In genomic region chr9:69243626-69244025, GRCm38 (mm10) we compare ENCODE assay signal across 17 mouse cellular contexts.
A peak's percentile ranks its signal among the peaks of the same experiment; 100 is the strongest.
DNase-seq lines count a peak whose midpoint lies in the region; ATAC-seq and TF ChIP-seq lines count a peak whose summit lies in the region.
"Had no signal": no experiment of that assay in that cellular context is flagged by ENCODE, and none has a peak within 500 bp of the region (broad histone marks: within the 10 kb centered on the region; RNA-seq: fewer than 3 reads in every experiment).

No protein-coding gene starts in this region.

- H3K4me2 ChIP-seq in hindbrain, embryonic 12.5 days (replicated peaks) = no peak overlapping the region
- H3K4me2 ChIP-seq in limb, embryonic 11.5 days (ENCODE audit: low read depth, severe bottlenecking) = no peak overlapping the region
- H3K4me2 ChIP-seq: embryonic facial prominence, embryonic 12.5 days had no signal

- no peak for TF ChIP-seq CTCF in layer of hippocampus, adult 2 months (conservative IDR thresholded peaks at IDR 0.05)

- H3K9ac ChIP-seq in hindbrain, embryonic 12.5 days = no peak overlapping the region
- H3K9ac ChIP-seq in limb, embryonic 11.5 days (ENCODE audit: low read length) = no peak overlapping the region
- H3K9ac ChIP-seq: embryonic facial prominence, embryonic 12.5 days had no signal

- no peak for ATAC-seq in hindbrain, embryonic 12.5 days (ENCODE audit: low FRiP score)
- no peak for ATAC-seq in limb, embryonic 11.5 days (ENCODE audit: insufficient number of reproducible peaks, low FRiP score, low TSS enrichment, low read depth)
- no peak for ATAC-seq in megakaryocyte, adult 5-6 weeks (ENCODE audit: poor library complexity, severe bottlenecking)

- no peak overlapping the region for H3K4me3 ChIP-seq in hindbrain, embryonic 10.5 days
- no peak overlapping the region for H3K4me3 ChIP-seq in hindbrain, embryonic 12.5 days
- no peak overlapping the region for H3K4me3 ChIP-seq in layer of hippocampus, adult 2 months
- no peak overlapping the region for H3K4me3 ChIP-seq in limb, embryonic 11.5 days (ENCODE audit: low read depth, low read length)
- H3K4me3 ChIP-seq: embryonic facial prominence, embryonic 12.5 days had no signal

- peak; percentile 23 for DNase-seq in hindbrain, embryonic 10.5 days (ENCODE audit: low spot score)
- DNase-seq in layer of hippocampus, adult 2 months (ENCODE audit: low spot score in 2 of 2) = no peak
- DNase-seq in layer of hippocampus, adult 9-10 months (ENCODE audit: low spot score) = no peak
- DNase-seq in embryo, embryonic 11 days = peak; percentile 62
- peak; percentile 77 for DNase-seq in limb, embryonic 11.5 days (ENCODE audit: low spot score)
- DNase-seq: adrenal gland, postnatal 25 days; cerebellum, adult 9-10 months; gastrocnemius, postnatal 10 days; kidney, adult 2 months; liver; lung, adult 2 months; right cerebral cortex, postnatal 4 days; thymus, postnatal 36 days had no signal

- no peaks in the 10 kb centered on the region for H3K36me3 ChIP-seq in hindbrain, embryonic 10.5 days
- no peaks in the 10 kb centered on the region for H3K36me3 ChIP-seq in hindbrain, embryonic 12.5 days
- H3K36me3 ChIP-seq in limb, embryonic 11.5 days (ENCODE audit: control insufficient read depth, insufficient read depth, low read length) = no peaks in the 10 kb centered on the region
- H3K36me3 ChIP-seq: embryonic facial prominence, embryonic 12.5 days had no signal

- H3K27ac ChIP-seq in hindbrain, embryonic 10.5 days = no peak overlapping the region
- H3K27ac ChIP-seq in hindbrain, embryonic 12.5 days = no peak overlapping the region
- H3K27ac ChIP-seq in layer of hippocampus, adult 2 months = peak overlapping the region; percentile 5; the same call in 1 of the 2 replicates
- no peak overlapping the region for H3K27ac ChIP-seq in limb, embryonic 11.5 days (replicated peaks; ENCODE audit: low read depth, low read length)
- H3K27ac ChIP-seq: embryonic facial prominence, embryonic 12.5 days; macrophage had no signal

- H3K4me1 ChIP-seq in hindbrain, embryonic 10.5 days (replicated peaks) = peaks cover 10% of the 10 kb centered on the region; the same call in 1 of the 2 replicates
- H3K4me1 ChIP-seq in hindbrain, embryonic 12.5 days = peaks cover 4% of the 10 kb centered on the region; the same call in 1 of the 2 replicates
- H3K4me1 ChIP-seq in limb, embryonic 11.5 days (ENCODE audit: control insufficient read depth, insufficient read depth, low read length) = peaks cover 3% of the 10 kb centered on the region; the same call in 1 of the 2 replicates

- WGBS in hindbrain, embryonic 10.5 days = 60% methylated on average over 6 of the region's 6 CpGs
- WGBS in hindbrain, embryonic 12.5 days = 39% methylated on average over 6 of the region's 6 CpGs
- 6% methylated on average over 6 of the region's 6 CpGs for WGBS in limb, embryonic 11.5 days

- H3K9me3 ChIP-seq in hindbrain, embryonic 10.5 days = no peaks in the 10 kb centered on the region
- no peaks in the 10 kb centered on the region for H3K9me3 ChIP-seq in hindbrain, embryonic 12.5 days (replicated peaks)
- H3K9me3 ChIP-seq in limb, embryonic 11.5 days (ENCODE audit: control insufficient read depth, low read length) = no peaks in the 10 kb centered on the region
- H3K9me3 ChIP-seq: embryonic facial prominence, embryonic 12.5 days had no signal

- H3K27me3 ChIP-seq in hindbrain, embryonic 10.5 days (ENCODE audit: insufficient read depth, poor library complexity, severe bottlenecking) = no peaks in the 10 kb centered on the region
- H3K27me3 ChIP-seq in hindbrain, embryonic 12.5 days = no peaks in the 10 kb centered on the region
- no peaks in the 10 kb centered on the region for H3K27me3 ChIP-seq in limb, embryonic 11.5 days (ENCODE audit: control insufficient read depth, insufficient read depth, low read length)
- H3K27me3 ChIP-seq: embryonic facial prominence, embryonic 12.5 days had no signal

Comparison
In these comparisons a context has a peak if more than half of its experiments do, and no peak if none do; other contexts are left out.
1. DNase-seq: peak in hindbrain, embryonic 10.5 days (single experiment), embryo, embryonic 11 days (single experiment) and limb, embryonic 11.5 days (single experiment); none in layer of hippocampus, adult 2 months (0 of 2) and layer of hippocampus, adult 9-10 months (single experiment).